Comparison of ENCODE assay signal across 17 mouse cellular contexts in genomic region chr11:108897034-108897433, GRCm38 (mm10). TPM values are rescaled to one million over a fixed set of nuclear protein-coding genes. Genes with fewer than 3 reads are reported as not detected.
DNase-seq lines count a peak whose midpoint lies in the region; ATAC-seq lines count a peak whose summit lies in the region.
"Had no signal": no experiment of that assay in that cellular context is flagged by ENCODE, and none has a peak within 500 bp of the region (broad histone marks: within the 10 kb centered on the region; RNA-seq: fewer than 3 reads in every experiment).

No protein-coding gene starts in this region.

- H3K4me1 ChIP-seq in hindbrain, embryonic 10.5 days (replicated peaks) = peaks cover 54% of the 10 kb centered on the region
- H3K4me1 ChIP-seq in hindbrain, embryonic 13.5 days (replicated peaks) = peaks cover 14% of the 10 kb centered on the region

- no peaks in the 10 kb centered on the region for H3K36me3 ChIP-seq in hindbrain, embryonic 10.5 days
- H3K36me3 ChIP-seq in hindbrain, embryonic 13.5 days = no peaks in the 10 kb centered on the region
- H3K36me3 ChIP-seq: embryonic facial prominence, embryonic 10.5 days; heart, embryonic 12.5 days; hindbrain, embryonic 12.5 days had no signal

- H3K9me3 ChIP-seq in hindbrain, embryonic 10.5 days = no peaks in the 10 kb centered on the region
- no peaks in the 10 kb centered on the region for H3K9me3 ChIP-seq in hindbrain, embryonic 13.5 days
- H3K9me3 ChIP-seq: embryonic facial prominence, embryonic 10.5 days; forebrain, embryonic 13.5 days; heart, embryonic 12.5 days; hindbrain, embryonic 12.5 days had no signal

- DNase-seq in hindbrain, embryonic 10.5 days (ENCODE audit: low spot score) = no peak
- DNase-seq in cerebellum, adult 11 months = peak; percentile 65
- peak; percentile 63 for DNase-seq in cerebellum, adult 8-10 months
- peak; percentile 71 to 79 for DNase-seq in cerebellum, postnatal 14 days
- DNase-seq in ovary, adult 18-20 months (ENCODE audit: low spot score) = no peak
- DNase-seq in heart, adult 11 months = no peak
- DNase-seq in kidney, postnatal 14 days = no peak
- DNase-seq: gastrocnemius, adult 2 months; gastrocnemius, postnatal 36 days; kidney, adult 11 months; kidney, adult 9 months had no signal

- WGBS in hindbrain, embryonic 10.5 days = 90% methylated on average over 4 of the region's 4 CpGs
- WGBS in hindbrain, embryonic 13.5 days = 92% methylated on average over 4 of the region's 4 CpGs

- no peak for ATAC-seq in hindbrain, embryonic 13.5 days (ENCODE audit: low FRiP score)
- ATAC-seq: forebrain, embryonic 13.5 days; hindbrain, postnatal 0 days had no signal

- H3K4me3 ChIP-seq in hindbrain, embryonic 10.5 days = no peak overlapping the region
- H3K4me3 ChIP-seq in hindbrain, embryonic 13.5 days = no peak overlapping the region
- H3K4me3 ChIP-seq: embryonic facial prominence, embryonic 10.5 days; forebrain, embryonic 13.5 days; gastrocnemius, adult 2 months; heart, embryonic 12.5 days; hindbrain, embryonic 12.5 days had no signal

- H3K27ac ChIP-seq in hindbrain, embryonic 10.5 days = 0 out of 2 replicates have a peak overlapping the region, but pooled peaks have one; percentile 8
- no peak overlapping the region for H3K27ac ChIP-seq in hindbrain, embryonic 13.5 days
- H3K27ac ChIP-seq: embryonic facial prominence, embryonic 10.5 days; forebrain, embryonic 13.5 days; gastrocnemius, adult 2 months; hindbrain, embryonic 12.5 days; hindbrain, postnatal 0 days had no signal

- no peak overlapping the region for H3K4me2 ChIP-seq in hindbrain, embryonic 13.5 days
- H3K4me2 ChIP-seq: forebrain, embryonic 13.5 days; heart, embryonic 12.5 days; hindbrain, embryonic 12.5 days had no signal

- peaks cover 51% of the 10 kb centered on the region for H3K27me3 ChIP-seq in hindbrain, embryonic 10.5 days (ENCODE audit: insufficient read depth, poor library complexity, severe bottlenecking)
- H3K27me3 ChIP-seq in hindbrain, embryonic 13.5 days = peaks cover 8% of the 10 kb centered on the region; the same call in 1 of the 2 replicates

- H3K9ac ChIP-seq in hindbrain, embryonic 13.5 days = no peak overlapping the region
- H3K9ac ChIP-seq: forebrain, embryonic 13.5 days; heart, embryonic 12.5 days; hindbrain, embryonic 12.5 days had no signal

RNA-seq across cellular contexts. Expression of gene Axin2, which starts 23.1 kb away (rescaled TPM):
- polyA plus RNA-seq in hindbrain, embryonic 10.5 days (2016; fragmentation: Nextera tagmentation; extraction: Ambion mirVana) = 18.0 and 19.8 TPM in 2 replicates
- polyA plus RNA-seq in hindbrain, embryonic 13.5 days (2015; fragmentation: Nextera tagmentation; extraction: Ambion mirVana) = 10.6 and 13.8 TPM in 2 replicates

Comparison
In these comparisons a context has a peak if more than half of its experiments do, and no peak if none do; other contexts are left out.
1. DNase-seq: peak in cerebellum, adult 11 months (single experiment), cerebellum, adult 8-10 months (single experiment) and cerebellum, postnatal 14 days (2 of 2); none in hindbrain, embryonic 10.5 days (single experiment), ovary, adult 18-20 months (single experiment), heart, adult 11 months (single experiment) and kidney, postnatal 14 days (single experiment).